Mouse (Mus musculus): ENCODE measurements around the gene Coasy. TPM values are rescaled to one million over a fixed set of nuclear protein-coding genes. Genes with fewer than 3 reads are reported as not detected.

Coasy gene
- total RNA-seq, 2 experiments from 2014 or later = 22.5 to 24.1 TPM

GRCm38 (mm10) chr11:101081659-101082058 lies 706 bp upstream of the Coasy start:
- H3K27ac ChIP-seq = peak overlapping the region; percentile 90
- TF ChIP-seq CTCF (IDR thresholded peaks at IDR 0.05) = no peak
- intact Hi-C loops (cut with DNase I) = loop anchor here (2.0 kb wide), 1 partner anchor 95 kb away; no protein-coding TSS in a partner anchor
- peak overlapping the region; percentile 91 for H3K4me3 ChIP-seq
- DNase-seq (ENCODE audit: extremely low spot score in 1 of 2, low spot score in 2 of 2) = no peak

GRCm38 (mm10) chr11:101083083-101083697 lies 825 bp downstream of the Coasy start:
- Histone ChIP-seq H3K4me3 (peak overlapping the region; percentile 91), H3K27ac (peak overlapping the region; percentile 96)
- intact Hi-C loops (cut with DNase I) = loop anchor here (2.0 kb wide), 1 partner anchor 94 kb away; no protein-coding TSS in a partner anchor
- DNase-seq (ENCODE audit: extremely low spot score in 1 of 2, low spot score in 2 of 2) = no peak
- TF ChIP-seq CTCF (IDR thresholded peaks at IDR 0.05) = no peak

- DNase-seq (ENCODE audit: extremely low spot score in 1 of 2, low spot score in 2 of 2) = no peak
- no peak for TF ChIP-seq CTCF (IDR thresholded peaks at IDR 0.05)
- intact Hi-C loops (cut with DNase I) = no loop called here
- no peak overlapping the region for H3K27ac ChIP-seq
- H3K4me3 ChIP-seq = no peak overlapping the region
Measured at GRCm38 (mm10) chr11:101084246-101084645, 1.9 kb downstream of the Coasy start.

- no peak for TF ChIP-seq CTCF (IDR thresholded peaks at IDR 0.05)
- no peak overlapping the region for H3K27ac ChIP-seq
- intact Hi-C loops (cut with DNase I) = no loop called here
- no peak overlapping the region for H3K4me3 ChIP-seq
- no peak for DNase-seq (ENCODE audit: extremely low spot score in 1 of 2, low spot score in 2 of 2)
Measured at GRCm38 (mm10) chr11:101084811-101085210, 2.4 kb downstream of the Coasy start.

- TF ChIP-seq CTCF (IDR thresholded peaks at IDR 0.05) = no peak
- intact Hi-C loops (cut with DNase I) = no loop called here
- no peak overlapping the region for H3K27ac ChIP-seq
- no peak overlapping the region for H3K4me3 ChIP-seq
- DNase-seq (ENCODE audit: extremely low spot score in 1 of 2, low spot score in 2 of 2) = no peak
Measured at GRCm38 (mm10) chr11:101085617-101086322, 3.4 kb downstream of the Coasy start.

- H3K27ac ChIP-seq = peak overlapping the region; percentile 89
- H3K4me3 ChIP-seq = peak overlapping the region; percentile 91; the same call in 1 of the 2 replicates
- DNase-seq (ENCODE audit: extremely low spot score in 1 of 2, low spot score in 2 of 2) = no peak
- no peak for TF ChIP-seq CTCF (IDR thresholded peaks at IDR 0.05)
- intact Hi-C loops (cut with DNase I) = no loop called here
Measured at GRCm38 (mm10) chr11:101086323-101086674, 3.9 kb downstream of the Coasy start.

GRCm38 (mm10) chr11:101086756-101087681 lies 4.7 kb downstream of the Coasy start, which contains the start of gene Mlx:
TSS of gene Mlx (plus strand) at chr11:101087277.
- intact Hi-C loops (cut with DNase I) = no loop called here
- peak; percentile 89 to 90 for DNase-seq (ENCODE audit: extremely low spot score in 1 of 2, low spot score in 2 of 2)
- no peak for TF ChIP-seq CTCF (IDR thresholded peaks at IDR 0.05)
- H3K4me3 ChIP-seq = peak within 1 kb of the TSS; percentile 91
- peak within 1 kb of the TSS; percentile 89 for H3K27ac ChIP-seq

- TF ChIP-seq CTCF (IDR thresholded peaks at IDR 0.05) = no peak
- intact Hi-C loops (cut with DNase I) = no loop called here
- H3K4me3 ChIP-seq = peak overlapping the region; percentile 91
- no peak for DNase-seq (ENCODE audit: extremely low spot score in 1 of 2, low spot score in 2 of 2)
- H3K27ac ChIP-seq = peak overlapping the region; percentile 89
Measured at GRCm38 (mm10) chr11:101087682-101088055, 5.3 kb downstream of the Coasy start.

GRCm38 (mm10) chr11:101089931-101090330 lies 7.6 kb downstream of the Coasy start:
- no peak overlapping the region for H3K4me3 ChIP-seq
- H3K27ac ChIP-seq = no peak overlapping the region
- intact Hi-C loops (cut with DNase I) = no loop called here
- TF ChIP-seq CTCF (IDR thresholded peaks at IDR 0.05) = no peak
- no peak for DNase-seq (ENCODE audit: extremely low spot score in 1 of 2, low spot score in 2 of 2)

- no peak for TF ChIP-seq CTCF (IDR thresholded peaks at IDR 0.05)
- intact Hi-C loops (cut with DNase I) = loop anchor here (1.0 kb wide), 1 partner anchor 82 kb away; no protein-coding TSS in a partner anchor
- no peak for DNase-seq (ENCODE audit: extremely low spot score in 1 of 2, low spot score in 2 of 2)
- H3K27ac ChIP-seq = no peak overlapping the region
- peak overlapping the region; percentile 91 for H3K4me3 ChIP-seq
Measured at GRCm38 (mm10) chr11:101094930-101095313, 12.6 kb downstream of the Coasy start.

- TF ChIP-seq CTCF (IDR thresholded peaks at IDR 0.05) = peak; percentile 83
- DNase-seq (ENCODE audit: extremely low spot score in 1 of 2, low spot score in 2 of 2) = peak; percentile 93
- intact Hi-C loops (cut with DNase I) = loop anchor here (1.0 kb wide), 1 partner anchor 82 kb away; no protein-coding TSS in a partner anchor
- peak within 1 kb of the TSS; percentile 91 for H3K4me3 ChIP-seq
- peak within 1 kb of the TSS; percentile 92 for H3K27ac ChIP-seq
Measured at GRCm38 (mm10) chr11:101095314-101096024, 13.1 kb downstream of the Coasy start, which contains the start of gene Psmc3ip. TSS of gene Psmc3ip (minus strand) at chr11:101095436.
